Mouse (Mus musculus) stomach, embryonic 16.5 days (tissue): ENCODE measurements around the gene Iqcn. TPM values are rescaled to one million over a fixed set of nuclear protein-coding genes. Genes with fewer than 3 reads are reported as not detected.

Experiments
- ATAC-seq: fragments of 200-750 bp; cut with Nextera tagmentation; 2 replicates; pipeline ENCODE4 v1.8.0; 2017; ENCODE audit warnings: moderate number of reproducible peaks, moderate TSS enrichment; ENCODE audit not compliant: insufficient read depth, low FRiP score
- H3K27ac ChIP-seq: fragments of 300-500 bp; sonication (generic); 2 replicates; pipeline ENCODE4 v1.5.1; 2014; ENCODE audit warnings: low read length
- H3K27me3 ChIP-seq: fragments of 300-500 bp; sonication (generic); 2 replicates; pipeline ENCODE4 v1.6.1; 2014; ENCODE audit warnings: low read length, control low read depth, mixed read lengths; ENCODE audit not compliant: control insufficient read depth, insufficient read depth
- H3K36me3 ChIP-seq: fragments of 300-500 bp; sonication (generic); 2 replicates; pipeline ENCODE4 v1.6.1; 2014; ENCODE audit warnings: low read length; ENCODE audit not compliant: control insufficient read depth, insufficient read depth
- H3K4me1 ChIP-seq: fragments of 300-500 bp; sonication (generic); 2 replicates; pipeline ENCODE4 v1.6.1; 2014; ENCODE audit warnings: low read length, control low read depth, mixed read lengths; ENCODE audit not compliant: control insufficient read depth, insufficient read depth
- H3K4me2 ChIP-seq: fragments of 300-500 bp; sonication (generic); 2 replicates; pipeline ENCODE4 v1.6.1; 2014; ENCODE audit warnings: low read depth, low read length, mixed read lengths
- H3K4me3 ChIP-seq: fragments of 300-500 bp; sonication (generic); replicated peaks from 2 replicates; pipeline ENCODE4 v1.5.1; 2014; ENCODE audit warnings: mild to moderate bottlenecking, low read length
- H3K9ac ChIP-seq: fragments of 300-500 bp; sonication (generic); 2 replicates; pipeline ENCODE4 v1.6.1; 2014; ENCODE audit warnings: low read length
- H3K9me3 ChIP-seq: fragments of 300-500 bp; sonication (generic); replicated peaks from 2 replicates; pipeline ENCODE4 v1.6.1; 2016; ENCODE audit warnings: low read length, control low read depth; ENCODE audit not compliant: control insufficient read depth
- WGBS: fragments of 180-500 bp; shearing (Covaris S2); extraction: QIAGEN DNeasy Blood & Tissue Kit; methylation state at CpG from one replicate; pipeline ENCODE4 v1.1.7; 2014; 5-methylcytosine and 5-hydroxymethylcytosine counted together
- polyA plus RNA-seq: library from polyadenylated mRNA; unstranded; fragments of >200 nt; fragmentation: Nextera tagmentation; extraction: Ambion mirVana; gene quantifications from 2 replicates; pipeline ENCODE4 v1.2.1, GENCODE M21; 2015

Gene Iqcn
- polyA plus RNA-seq, 1 experiment from 2014 or later = not detected

GRCm38 (mm10) chr8:70701048-70701981 is 1.9 kb upstream of the Iqcn start:
- Histone ChIP-seq H3K4me3 (peak overlapping the region; percentile 99), H3K4me1 (peaks cover 38% of the 10 kb centered on the region), H3K9ac (peak overlapping the region; percentile 100), H3K9me3 (no peaks in the 10 kb centered on the region), H3K27me3 (no peaks in the 10 kb centered on the region), H3K27ac (peak overlapping the region; percentile 99; the same call in 1 of the 2 replicates), H3K36me3 (0 out of 2 replicates have a peak, but pooled peaks cover 5% of the 10 kb centered on the region), H3K4me2 (peak overlapping the region; percentile 72)
- no peak for ATAC-seq
- WGBS = 47% methylated on average over 10 of the region's 10 CpGs

GRCm38 (mm10) chr8:70701982-70702841 is 1.0 kb upstream of the Iqcn start:
- peak overlapping the region; percentile 99 for H3K4me3 ChIP-seq
- WGBS = 71% methylated on average over 2 of the region's 2 CpGs
- H3K27ac ChIP-seq = 0 out of 2 replicates have a peak overlapping the region, but pooled peaks have one; percentile 2
- no peak for ATAC-seq
- H3K27me3 ChIP-seq = no peaks in the 10 kb centered on the region
- peak overlapping the region; percentile 46 for H3K9ac ChIP-seq
- peak overlapping the region; percentile 72 for H3K4me2 ChIP-seq
- peaks cover 29% of the 10 kb centered on the region for H3K4me1 ChIP-seq
- no peaks in the 10 kb centered on the region for H3K9me3 ChIP-seq
- 0 out of 2 replicates have a peak, but pooled peaks cover 5% of the 10 kb centered on the region for H3K36me3 ChIP-seq

- Histone ChIP-seq H3K4me1 (peaks cover 23% of the 10 kb centered on the region), H3K9ac (0 out of 2 replicates have a peak overlapping the region, but pooled peaks have one; percentile 5), H3K4me3 (no peak overlapping the region), H3K4me2 (0 out of 2 replicates have a peak overlapping the region, but pooled peaks have one; percentile 72), H3K27ac (0 out of 2 replicates have a peak overlapping the region, but pooled peaks have one; percentile 2), H3K9me3 (no peaks in the 10 kb centered on the region), H3K27me3 (no peaks in the 10 kb centered on the region), H3K36me3 (0 out of 2 replicates have a peak, but pooled peaks cover 5% of the 10 kb centered on the region)
- no peak for ATAC-seq
- WGBS = 69% methylated on average over 3 of the region's 3 CpGs
These were observed 445 bp upstream of the Iqcn start for GRCm38 (mm10) chr8:70702842-70703182.

- no peak overlapping the region for H3K9ac ChIP-seq
- H3K9me3 ChIP-seq = no peaks in the 10 kb centered on the region
- H3K27ac ChIP-seq = no peak overlapping the region
- no peaks in the 10 kb centered on the region for H3K4me1 ChIP-seq
- no peaks in the 10 kb centered on the region for H3K27me3 ChIP-seq
- H3K4me3 ChIP-seq = no peak overlapping the region
- ATAC-seq = no peak
- 88% methylated on average over 14 of the region's 14 CpGs for WGBS
- H3K4me2 ChIP-seq = no peak overlapping the region
- no peaks in the 10 kb centered on the region for H3K36me3 ChIP-seq
These were observed 5.0 kb downstream of the Iqcn start for GRCm38 (mm10) chr8:70708281-70708680.

- H3K9ac ChIP-seq = no peak overlapping the region
- H3K4me3 ChIP-seq = no peak overlapping the region
- no peak for ATAC-seq
- no peaks in the 10 kb centered on the region for H3K9me3 ChIP-seq
- H3K4me1 ChIP-seq = no peaks in the 10 kb centered on the region
- no peaks in the 10 kb centered on the region for H3K36me3 ChIP-seq
- no peak overlapping the region for H3K27ac ChIP-seq
- no peak overlapping the region for H3K4me2 ChIP-seq
- WGBS = 85% methylated on average over 9 of the region's 9 CpGs
- H3K27me3 ChIP-seq = no peaks in the 10 kb centered on the region
These were observed 6.5 kb downstream of the Iqcn start for GRCm38 (mm10) chr8:70709794-70710193.

GRCm38 (mm10) chr8:70710296-70710695 is 7.0 kb downstream of the Iqcn start:
- Histone ChIP-seq H3K27ac (no peak overlapping the region), H3K27me3 (no peaks in the 10 kb centered on the region), H3K4me2 (no peak overlapping the region), H3K9ac (no peak overlapping the region), H3K4me3 (no peak overlapping the region), H3K9me3 (no peaks in the 10 kb centered on the region), H3K36me3 (no peaks in the 10 kb centered on the region), H3K4me1 (no peaks in the 10 kb centered on the region)
- ATAC-seq = no peak
- WGBS = 85% methylated on average over 1 of the region's 1 CpGs

GRCm38 (mm10) chr8:70711041-70711440 is 7.8 kb downstream of the Iqcn start:
- no peak overlapping the region for H3K27ac ChIP-seq
- no peaks in the 10 kb centered on the region for H3K4me1 ChIP-seq
- no peak overlapping the region for H3K9ac ChIP-seq
- H3K36me3 ChIP-seq = no peaks in the 10 kb centered on the region
- no peak overlapping the region for H3K4me2 ChIP-seq
- ATAC-seq = no peak
- H3K9me3 ChIP-seq = no peaks in the 10 kb centered on the region
- H3K4me3 ChIP-seq = no peak overlapping the region
- 81% methylated on average over 11 of the region's 11 CpGs for WGBS
- no peaks in the 10 kb centered on the region for H3K27me3 ChIP-seq

- WGBS = 84% methylated on average over 7 of the region's 7 CpGs
- no peaks in the 10 kb centered on the region for H3K36me3 ChIP-seq
- H3K4me2 ChIP-seq = no peak overlapping the region
- peaks cover 3% of the 10 kb centered on the region; the same call in 1 of the 2 replicates for H3K4me1 ChIP-seq
- no peak overlapping the region for H3K9ac ChIP-seq
- H3K27ac ChIP-seq = no peak overlapping the region
- no peaks in the 10 kb centered on the region for H3K27me3 ChIP-seq
- H3K9me3 ChIP-seq = no peaks in the 10 kb centered on the region
- no peak for ATAC-seq
- H3K4me3 ChIP-seq = no peak overlapping the region
These were observed 10.7 kb downstream of the Iqcn start for GRCm38 (mm10) chr8:70713991-70714390.
